Mouse (Mus musculus): ENCODE results near the gene Megf6.

Gene Megf6

DNA sequence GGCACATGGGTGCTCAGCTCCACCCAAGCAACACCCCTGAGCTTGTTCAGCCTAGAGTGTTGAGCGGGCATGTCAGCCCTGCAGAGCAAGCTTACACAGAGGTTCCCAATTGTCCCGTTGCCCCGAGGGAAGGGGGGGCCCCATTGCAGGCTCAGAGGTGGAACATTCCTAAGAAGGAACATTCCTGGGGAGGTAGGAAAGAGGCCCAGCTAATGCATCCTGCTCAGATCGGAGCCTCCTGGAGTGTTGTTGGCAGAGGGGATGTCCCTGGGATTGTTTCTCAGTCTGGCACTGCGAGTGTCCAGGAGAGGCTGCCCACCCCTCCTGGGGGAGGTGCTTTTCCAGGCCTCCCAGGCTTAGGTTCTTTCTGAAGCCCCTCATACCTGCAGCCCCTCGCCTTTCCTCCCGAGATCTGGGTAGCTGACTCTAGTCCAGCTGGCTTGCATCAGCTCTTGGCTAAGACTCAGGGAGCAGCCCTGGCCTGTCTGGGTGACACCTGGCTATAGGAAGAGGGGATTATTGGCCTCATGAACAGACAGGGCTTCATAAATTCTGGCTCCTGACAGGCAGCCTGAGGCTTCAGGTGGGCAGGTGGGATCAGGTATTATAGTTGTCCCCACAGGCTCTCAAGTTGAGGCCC lies 47.3 kb downstream of the Megf6 start:
- no peak for DNase-seq

DNA sequence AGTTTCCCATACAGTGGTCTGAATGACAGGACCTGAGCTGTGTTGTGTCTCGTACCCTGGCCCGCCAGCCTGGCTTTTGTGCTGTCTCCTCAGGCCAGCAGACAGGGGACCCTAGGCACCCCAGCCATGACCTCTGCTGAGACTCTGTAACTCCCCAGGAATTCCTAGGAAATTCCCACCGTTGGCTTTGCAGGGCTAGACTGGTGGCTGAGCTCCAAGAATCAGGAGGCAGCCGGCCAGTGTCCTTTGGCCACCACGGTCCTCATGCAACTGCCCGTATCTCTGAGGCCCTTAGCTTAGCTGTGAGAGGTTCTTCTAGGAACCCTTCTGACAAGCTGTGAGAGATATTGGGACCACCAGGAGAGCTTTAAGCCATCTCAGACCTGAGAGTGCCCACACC lies 52.2 kb downstream of the Megf6 start:
- DNase-seq = no peak

DNA sequence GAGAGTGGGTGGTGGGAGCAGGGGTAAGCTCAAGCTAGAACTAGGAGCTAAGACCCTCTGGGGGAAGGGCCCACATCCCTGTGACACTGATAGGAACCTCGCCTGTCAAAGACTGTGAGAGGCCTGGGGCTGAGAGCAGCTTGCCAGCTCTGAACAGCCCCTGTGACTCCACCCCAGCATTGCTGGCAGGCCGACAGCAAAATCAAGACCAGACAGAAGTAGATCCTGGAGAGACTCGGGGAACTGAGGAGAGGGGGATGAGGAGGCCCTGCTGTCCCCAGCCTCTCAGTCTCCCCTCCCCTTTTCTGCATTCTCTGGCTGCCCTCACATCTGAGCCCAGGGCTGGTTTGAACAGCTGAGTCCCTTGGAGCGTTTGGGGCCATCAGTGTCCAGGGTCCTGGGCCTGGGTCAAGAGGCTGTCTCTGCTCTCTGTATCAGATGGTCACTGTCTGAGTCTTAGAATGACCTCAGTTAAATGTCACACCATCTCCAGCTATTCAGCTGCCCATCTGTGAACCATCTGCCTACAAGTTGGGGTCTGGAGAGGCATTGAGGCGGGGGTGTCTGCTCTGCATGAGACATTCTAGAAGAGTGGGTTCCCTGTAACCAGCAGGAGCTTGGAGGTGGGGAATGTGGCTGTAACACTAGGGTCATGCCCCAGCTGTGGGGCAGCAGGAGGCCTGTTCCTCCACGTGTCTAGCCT lies 53.9 kb downstream of the Megf6 start:
- DNase-seq = no peak

DNA sequence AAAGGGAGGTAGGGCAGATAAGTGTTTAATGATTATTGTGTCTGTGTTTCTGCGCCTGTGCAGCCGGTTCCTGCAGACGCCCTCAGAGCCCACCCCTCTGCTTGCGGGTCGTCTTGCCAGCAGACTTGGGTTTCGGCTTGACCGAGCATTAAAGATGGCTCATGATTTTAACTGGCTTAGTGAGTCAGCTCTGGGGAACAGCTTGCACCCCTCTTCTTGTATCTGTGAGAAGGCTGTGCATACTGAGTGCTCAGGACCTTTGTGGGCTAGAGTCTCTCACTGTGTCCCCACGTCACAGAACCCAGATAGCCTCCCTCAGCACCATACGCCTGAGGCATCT lies 54.4 kb downstream of the Megf6 start:
- no peak for DNase-seq

DNA sequence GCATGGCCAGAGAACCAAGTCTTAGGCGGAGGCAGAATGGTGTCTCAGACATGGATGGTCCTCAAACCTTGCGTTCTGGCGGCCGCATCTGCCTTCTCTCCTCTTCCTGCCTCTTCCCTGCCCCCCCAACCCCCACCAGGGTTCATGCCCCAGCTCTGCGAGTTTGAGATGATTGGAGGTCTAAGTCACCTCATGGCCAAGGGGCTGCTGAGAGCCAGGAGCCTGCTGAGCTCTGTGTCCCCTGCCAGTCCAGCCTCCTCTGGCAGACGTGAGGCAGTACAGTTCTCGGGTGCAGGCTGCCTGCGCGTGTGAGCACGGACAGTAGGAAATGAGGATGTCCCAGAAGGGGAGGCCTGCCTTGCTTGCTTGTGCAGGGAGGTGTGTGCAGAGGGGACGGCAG lies 56.1 kb downstream of the Megf6 start:
- no peak for DNase-seq

DNA sequence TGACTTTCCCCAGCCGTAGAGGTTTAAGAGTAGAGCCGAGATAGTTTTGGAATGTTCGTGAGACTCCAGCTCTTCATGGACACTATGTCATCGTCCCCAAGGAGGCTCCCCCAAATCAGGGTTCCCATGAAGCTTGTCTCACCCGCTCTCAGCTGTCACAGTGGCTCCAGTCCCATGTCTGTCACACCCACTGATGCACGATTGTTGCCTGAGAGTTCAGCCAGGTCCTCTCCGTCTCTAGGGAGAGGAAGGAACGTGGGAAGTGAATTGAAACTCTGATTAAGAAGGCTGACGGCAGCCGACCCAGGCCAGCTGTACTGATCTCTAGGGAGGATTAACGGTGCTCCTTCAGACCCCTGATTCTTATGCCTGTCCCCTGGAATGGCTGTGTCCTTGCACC lies 57.8 kb downstream of the Megf6 start:
- DNase-seq = no peak

DNA sequence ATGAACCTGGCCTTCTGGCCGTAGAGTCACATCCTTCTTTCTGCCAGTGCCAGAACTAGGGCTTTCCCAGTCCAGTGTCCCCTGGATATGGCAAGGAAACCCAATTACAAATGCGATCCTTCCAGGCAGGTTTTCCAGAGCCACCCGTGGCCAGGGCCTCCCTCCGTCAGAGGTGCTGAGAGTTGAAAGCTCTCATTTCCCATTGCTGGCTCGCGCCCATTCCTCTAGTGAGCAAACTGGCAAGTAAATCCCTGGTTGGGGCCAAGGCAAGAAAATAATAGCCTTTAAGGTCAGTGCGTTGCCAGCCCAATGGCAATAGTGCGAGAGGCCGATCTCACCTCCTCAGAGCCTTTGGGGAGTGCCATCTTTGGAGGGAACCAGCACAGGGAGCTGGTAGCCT lies 59.0 kb downstream of the Megf6 start:
- DNase-seq = no peak

DNA sequence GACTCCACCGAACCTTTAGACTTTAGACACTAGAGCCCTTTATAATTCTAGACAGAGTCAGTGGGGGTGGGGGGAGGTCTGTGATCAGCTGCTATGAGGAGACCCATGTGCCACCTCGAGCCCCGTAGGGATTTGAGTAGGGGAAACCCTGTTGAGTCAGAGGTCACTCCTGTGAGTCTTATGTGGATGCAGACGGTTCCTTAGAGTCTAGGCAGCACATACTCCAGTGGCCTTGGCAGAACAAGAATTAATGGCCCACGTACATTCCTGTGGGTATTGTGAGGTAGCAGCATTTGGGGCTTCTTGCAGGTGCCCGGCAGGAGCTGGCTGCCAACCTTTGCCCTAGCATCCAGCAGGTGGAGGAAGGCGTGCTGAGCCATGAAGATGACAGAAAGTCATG lies 60.9 kb downstream of the Megf6 start:
- DNase-seq = no peak

DNA sequence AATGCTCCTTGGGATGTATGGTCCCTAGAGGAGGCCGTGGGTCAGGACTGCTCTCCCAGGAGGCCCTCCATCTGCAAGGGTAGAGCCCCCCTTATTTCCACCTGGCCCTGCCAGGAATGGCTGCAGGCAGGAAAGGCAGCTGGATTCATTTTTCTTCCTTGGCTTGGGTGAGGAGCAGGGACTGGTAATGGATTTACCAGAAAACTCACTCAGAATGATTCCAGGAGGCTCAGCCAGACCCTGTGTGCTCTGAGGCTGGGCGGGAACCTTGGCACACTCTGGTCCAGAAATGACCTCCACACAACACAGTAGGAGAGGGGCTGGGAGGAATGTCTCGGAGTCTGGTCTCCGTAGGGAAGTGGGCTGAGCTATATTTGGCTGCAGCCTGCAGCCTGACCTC lies 61.8 kb downstream of the Megf6 start:
- DNase-seq = no peak

DNA sequence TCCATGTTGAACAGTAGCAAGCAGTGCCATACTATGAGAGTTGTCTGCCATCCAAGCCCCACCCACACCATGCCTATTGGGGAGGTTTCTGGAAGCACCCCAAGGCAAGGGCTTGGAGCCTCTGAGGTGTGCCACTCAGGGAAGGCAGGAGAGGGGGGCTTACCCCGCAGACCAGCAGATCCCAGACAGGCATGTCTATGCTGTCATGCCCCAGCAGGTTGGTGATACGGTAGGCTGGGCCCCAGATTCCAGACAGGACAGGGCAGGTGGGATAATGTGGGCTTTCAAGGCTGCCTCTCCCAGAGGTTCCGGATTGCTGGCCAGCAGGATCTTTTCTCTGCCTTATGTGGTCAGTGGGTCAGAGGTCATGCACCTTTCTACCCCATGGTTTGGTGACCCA lies 65.5 kb downstream of the Megf6 start:
- no peak for DNase-seq

DNA sequence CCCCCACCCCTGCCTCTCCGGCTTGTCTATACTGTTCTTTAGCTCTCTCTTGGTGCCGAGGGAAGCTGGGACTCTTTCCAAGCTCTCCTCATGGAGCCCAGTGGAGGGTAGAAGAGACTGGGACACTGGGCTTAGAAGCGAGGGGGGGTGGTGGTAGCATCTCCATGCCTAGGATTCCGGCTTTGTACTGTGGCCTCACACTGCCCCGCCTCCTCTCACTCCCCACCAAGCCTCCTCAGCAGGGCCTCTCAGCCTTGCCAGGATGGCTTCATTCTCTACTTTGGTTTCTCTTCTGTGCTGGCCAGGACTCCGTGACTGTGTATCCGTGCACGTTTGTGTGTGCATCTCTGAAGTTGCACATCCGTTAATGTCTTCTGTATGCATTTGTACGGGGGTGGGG lies 66.4 kb downstream of the Megf6 start:
- no peak for DNase-seq

DNA sequence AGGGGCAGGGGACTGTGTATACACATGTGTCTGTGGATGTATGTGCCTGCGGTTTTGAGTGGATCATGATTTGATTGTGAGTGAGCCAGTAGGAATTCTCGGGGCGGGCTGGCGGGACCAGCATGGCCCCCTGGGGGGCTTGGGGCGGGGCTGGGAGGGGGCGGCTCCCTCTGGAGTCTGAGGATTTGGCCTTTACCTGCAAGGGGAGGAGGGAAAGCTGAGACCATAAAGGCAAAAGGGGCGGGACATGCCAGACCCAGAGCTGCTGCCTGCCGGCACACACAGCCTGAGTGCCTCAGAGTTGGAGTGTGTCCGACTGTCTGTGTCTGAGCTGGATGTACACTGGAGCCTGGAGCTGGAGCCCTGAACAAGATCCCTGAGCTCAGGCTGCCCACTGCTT lies 66.8 kb downstream of the Megf6 start:
- no peak for DNase-seq

DNA sequence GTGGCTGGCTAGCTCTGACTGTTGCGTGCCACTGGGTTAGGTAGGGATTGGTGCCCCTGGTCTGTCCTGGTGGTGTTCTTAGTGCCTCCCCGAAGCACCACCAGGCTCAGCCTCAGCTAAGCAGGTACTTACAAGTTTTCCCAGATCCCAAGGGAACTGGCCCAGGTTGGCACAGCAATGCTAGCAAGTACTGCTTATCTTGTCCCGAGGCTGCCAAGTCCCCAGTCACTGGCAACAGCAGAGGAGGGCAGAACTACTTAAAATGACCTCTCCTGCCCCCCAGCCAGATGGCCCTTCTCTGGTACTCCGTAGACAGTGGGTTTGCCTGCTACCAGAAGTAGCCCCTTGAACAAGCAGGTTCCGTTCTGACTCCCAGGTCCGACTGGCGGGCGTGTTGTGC lies 68.7 kb downstream of the Megf6 start:
- DNase-seq = no peak

DNA sequence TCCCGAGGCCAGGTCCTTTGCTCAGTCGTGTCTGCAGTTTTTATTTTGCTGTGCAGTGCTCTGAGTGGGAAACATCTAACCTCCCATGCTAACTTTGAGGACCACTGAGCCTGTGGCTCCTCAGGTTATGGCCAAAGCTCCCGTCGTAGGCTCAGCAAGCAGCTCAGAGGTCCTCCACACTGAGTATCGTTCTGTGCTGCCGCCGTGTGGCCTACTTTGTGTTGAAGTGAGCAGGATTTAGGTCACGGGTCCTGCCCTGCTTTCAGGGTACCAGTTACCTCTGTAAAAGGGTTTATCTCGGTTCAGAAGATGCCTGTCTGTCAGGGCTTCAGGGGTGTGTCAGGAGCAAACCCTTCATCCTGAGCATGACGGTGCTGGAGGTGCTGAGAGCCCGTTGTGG lies 70.1 kb downstream of the Megf6 start:
- no peak for DNase-seq

DNA sequence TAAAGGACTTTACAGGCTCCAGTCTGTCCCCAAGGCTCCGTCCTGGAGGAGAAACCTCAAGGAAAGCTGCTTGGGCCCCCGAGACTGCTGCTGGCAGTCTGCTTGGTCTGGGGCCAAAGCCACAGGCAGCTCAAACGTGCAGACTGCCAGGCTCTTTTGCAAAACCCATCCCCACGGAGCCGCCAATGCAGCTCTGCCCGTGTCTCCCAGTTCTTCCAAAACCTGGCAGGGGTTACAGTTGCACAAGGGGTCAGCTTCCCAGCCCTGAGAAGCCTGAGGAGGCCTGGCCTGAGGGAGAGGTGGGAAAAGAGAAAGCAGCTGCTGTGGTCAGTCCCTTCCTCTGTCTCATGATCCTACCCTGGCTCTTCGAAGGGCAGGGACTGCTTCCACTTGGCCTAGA lies 74.8 kb downstream of the Megf6 start:
- no peak for DNase-seq

DNA sequence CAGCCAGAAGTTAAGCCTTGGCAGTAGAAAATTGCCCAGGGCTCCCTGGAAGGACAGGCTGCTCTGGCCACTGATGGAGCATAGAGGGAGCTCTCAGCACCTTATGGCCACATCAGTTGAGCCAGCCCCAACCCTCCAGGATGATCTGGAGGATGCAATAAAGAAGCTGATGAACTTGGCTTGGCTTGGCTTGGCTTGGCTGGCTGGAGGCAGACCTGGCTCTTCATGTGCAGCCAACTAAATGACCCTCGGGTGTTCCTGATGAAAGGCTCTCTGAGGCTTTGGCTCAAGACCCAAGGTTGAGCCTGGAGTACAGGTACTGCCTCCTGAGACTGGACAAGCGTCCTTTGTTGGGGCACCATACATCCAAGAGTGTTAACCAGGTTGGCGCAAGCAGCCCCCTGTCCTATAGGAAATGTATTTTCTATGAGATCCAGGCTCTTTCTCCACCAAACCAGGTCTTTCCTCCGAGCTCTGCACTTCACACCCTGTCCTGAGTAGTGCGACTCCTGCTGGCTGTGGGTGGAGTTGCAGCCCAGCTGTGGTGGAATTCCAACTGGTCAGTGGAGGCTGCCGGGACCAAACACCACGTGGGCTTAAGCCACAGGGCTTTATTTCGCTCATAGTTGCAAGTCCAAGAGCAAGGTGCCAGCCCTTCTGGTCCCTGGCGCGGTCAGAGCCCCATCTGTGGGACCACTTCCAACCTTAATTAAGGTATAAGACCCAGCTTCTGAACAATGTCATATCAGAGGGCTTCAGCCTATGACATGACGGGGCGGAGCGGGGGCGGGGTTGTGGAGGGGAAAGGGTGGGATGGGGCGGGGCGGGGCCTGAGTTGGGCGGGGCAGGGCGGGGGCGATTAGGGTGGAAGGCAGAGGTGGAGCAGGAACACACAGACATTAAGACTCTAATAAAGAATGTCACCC lies 75.8 kb downstream of the Megf6 start:
- DNase-seq = peak; percentile 83

DNA sequence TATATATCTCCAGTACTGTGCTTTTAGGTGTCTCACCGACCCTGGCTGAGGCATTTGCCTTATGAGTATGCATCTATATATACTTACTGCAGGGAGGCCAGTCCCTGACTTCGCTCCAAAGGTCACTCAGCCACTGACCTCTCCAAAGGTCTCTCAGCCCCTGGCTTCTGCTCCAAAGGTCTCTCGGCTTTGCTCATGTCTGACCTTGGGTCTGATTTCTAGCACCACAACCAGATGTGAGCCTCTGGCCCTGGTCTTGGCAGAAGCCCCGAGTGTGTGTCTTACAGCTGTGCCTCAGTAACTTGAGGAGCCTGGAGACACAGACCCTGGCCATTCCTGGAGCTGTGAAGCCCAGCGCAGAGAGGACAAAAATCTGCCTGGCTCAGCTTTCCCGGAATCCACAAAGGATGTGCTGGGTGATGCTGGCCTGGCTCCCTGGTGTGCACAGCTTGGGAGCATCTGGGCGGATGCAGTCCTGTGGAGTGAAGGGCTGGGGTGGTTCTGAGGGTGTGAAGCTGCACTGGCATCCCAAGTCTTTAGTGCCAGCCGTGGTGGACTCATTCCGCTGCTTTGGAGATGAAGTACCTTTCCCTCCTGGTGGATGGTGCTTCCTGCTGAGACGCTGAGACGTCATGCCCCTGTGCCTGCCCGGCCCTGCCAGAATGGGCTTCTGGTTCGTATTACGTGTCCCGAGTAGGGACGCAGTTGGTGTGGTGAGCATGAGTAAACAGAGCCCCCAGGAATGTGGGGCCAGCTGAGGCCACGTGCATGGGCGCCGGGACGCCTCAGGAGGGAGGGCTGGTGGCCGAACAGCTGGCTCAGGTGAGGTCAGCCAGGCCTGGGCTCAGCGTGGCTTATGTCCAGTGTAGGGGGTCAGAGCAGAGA lies 76.9 kb downstream of the Megf6 start:
- DNase-seq = no peak

DNA sequence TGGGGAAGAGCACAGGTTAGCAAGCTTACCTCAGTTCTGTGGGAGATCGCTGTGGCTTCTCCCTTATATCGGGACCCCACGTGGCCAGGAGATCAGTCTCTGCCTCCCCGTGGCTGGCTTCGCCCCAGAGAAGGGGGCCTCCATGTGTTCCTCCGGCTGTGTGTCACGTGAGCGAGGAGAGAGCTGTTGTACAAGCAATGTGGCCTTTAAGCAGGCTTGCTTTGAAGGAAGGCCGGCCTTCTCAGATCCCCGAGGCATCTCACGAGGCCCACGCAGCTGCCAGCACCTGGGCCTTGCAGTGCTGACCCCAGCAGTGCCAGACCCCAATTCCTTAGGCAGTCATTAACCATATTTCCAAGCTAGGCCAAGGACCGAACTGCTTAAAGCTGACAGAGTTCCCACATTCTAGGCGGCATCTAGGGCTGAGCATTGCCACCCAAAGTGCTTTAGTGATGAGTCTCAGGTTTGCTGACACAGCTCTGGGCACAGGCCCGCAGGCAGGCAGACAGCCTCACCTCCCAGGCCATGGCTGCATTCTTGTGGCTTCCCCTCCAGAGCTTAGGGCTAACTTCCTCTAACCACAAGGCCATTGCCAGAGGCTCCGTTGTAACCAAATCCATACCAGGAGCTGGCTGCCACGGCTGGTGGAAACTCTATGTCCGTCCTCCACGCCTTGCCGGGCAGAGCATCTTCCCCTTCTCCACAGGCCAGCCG lies 77.7 kb downstream of the Megf6 start:
- DNase-seq = no peak

DNA sequence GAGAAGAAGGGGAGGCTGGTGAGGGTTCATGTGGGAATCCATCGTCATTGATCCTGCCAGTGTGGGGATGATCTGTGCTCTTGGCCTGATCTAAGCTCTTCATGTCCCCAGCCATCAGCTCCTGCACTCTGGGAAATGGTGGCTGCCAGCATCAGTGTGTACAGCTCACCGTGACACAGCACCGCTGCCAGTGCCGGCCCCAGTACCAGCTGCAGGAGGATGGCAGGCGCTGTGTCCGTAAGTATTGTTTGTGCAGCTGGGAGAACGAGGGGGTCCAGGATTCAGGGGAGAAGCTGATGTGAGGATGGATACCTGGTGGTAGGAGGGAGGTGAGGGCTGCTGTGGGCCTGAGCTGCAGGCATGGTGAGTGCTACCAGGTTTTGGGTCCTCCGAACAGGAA lies 78.8 kb downstream of the Megf6 start:
- DNase-seq = no peak

DNA sequence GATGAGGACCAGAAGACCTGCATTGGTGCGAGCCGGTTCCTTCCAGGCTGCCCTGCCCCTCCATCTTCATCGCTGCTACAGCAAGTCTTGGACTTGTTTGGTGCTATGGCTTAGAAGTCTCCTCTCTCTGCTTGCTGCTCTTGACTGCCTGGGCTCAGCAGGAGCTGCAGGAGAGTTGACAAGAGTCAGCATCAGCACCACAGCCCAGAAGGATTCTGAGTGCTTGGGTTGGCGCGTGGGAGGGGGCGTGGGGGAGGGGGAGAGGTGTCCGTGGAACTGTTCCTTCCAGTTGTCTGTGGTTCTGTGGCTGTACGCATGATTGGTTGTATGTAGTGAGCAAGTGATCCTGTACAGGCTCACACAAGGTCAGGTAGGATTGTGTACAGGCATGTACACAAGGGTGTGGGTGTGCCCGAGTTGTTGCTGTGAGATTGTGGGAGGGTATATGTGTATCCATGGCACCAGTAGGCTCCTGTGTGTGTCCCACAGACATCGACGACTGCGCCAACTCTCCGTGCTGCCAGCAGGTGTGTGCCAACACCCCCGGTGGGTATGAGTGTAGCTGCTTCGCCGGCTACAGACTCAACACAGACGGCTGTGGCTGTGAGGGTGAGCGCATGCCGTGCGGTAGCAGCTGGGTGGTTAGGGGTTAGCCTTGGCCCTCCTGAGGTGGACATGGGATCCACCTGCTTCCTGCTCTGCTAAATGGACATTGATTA lies 82.2 kb downstream of the Megf6 start:
- DNase-seq = no peak

DNA sequence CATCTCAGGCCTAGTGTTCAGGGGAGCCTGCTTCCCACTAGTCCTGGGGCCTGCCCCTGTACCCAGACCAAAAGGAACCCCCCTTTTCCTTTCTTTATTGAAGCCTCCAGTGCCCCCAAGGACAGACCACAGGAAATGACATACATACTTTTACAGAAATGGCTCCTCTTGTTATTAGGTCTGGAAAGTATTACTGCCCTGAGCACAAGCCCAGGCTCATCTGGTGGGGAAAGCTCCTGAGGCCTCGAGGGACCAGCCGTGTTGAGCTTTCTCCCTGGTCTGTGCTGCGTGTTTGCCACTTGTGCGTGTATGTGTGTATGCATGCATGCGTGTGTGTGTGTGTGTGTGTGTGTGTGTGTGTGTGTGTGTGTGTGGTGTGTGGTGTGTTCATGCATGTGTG lies 90.2 kb downstream of the Megf6 start:
- DNase-seq = no peak

DNA sequence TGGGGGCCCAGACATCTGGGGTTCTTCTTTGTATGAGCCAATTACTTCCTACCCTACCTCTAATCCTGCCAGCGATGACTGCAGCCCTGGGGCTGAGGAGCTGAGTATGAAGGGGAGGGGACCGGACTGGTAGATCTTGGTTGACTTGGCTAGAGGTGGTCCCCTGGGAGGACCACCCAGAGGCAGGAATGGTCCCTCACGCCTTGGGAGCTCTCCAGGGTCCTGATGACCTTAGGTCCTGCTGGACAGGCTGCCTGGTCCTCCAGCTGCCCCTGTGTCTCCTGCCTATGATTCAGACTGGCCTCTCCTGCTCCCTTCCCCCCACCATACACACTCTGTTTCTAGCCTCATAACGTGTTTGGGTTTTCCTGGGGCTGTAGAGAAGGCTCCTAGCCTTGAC lies 91.5 kb downstream of the Megf6 start:
- DNase-seq = no peak
